Mouse (Mus musculus): ENCODE results near the gene Mmp25. TPM values are rescaled to one million over a fixed set of nuclear protein-coding genes. Genes with fewer than 3 reads are reported as not detected.

The Mmp25 gene
- total RNA-seq (2021): under 1 TPM; 0.70 to 0.71 TPM
- long read RNA-seq, experiment 1: 0 reads
- long read RNA-seq, experiment 2: 0 reads

DNA sequence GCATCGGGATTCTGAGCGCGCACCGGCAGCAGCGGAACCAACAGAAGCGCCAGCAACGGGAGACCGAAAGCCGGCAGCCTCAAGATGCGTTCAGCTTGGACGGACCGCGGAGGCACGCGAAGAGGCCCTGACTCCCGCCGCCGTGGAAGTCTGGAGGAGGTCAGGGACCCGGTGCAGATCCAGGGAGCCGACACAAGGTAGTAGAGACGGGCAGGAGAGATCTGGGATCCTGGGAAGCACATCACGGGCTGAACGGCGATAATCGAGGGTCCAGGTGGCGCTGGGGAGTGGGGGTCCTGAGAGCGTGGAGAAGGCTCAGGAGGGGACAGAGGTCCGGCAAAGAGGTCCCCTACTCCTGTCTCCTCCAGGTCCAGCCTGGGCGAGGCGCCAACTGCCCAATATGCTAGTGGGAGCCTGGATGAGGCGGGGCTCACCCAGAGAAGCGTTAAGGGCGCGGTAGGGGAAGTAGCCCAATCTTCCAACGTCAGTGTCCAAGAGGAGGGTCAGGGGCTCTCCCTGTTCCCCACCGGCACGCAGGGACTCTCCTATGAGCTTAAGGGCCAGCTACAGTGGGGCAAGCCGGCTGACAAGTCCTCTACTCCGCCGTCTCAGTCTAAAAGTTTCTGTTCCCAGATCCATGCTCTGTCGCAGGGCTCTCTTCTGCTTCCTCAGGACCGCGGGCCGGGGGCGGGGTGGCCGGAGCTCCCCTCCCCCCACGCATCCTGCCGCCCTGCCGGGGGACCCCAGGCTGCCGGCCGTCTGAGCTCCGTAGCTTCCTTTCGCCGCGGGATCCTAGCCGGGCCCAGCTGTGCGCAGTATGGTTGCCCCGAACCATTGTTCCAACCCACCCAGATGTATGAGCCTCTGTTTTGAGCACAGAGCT lies at the start of gene Mmp25:
Gene Mmp25 (minus strand): TSS at position 665 of the 883 bp plus-strand sequence.
- no peak for DNase-seq (ENCODE audit: low spot score in 2 of 2)

DNA sequence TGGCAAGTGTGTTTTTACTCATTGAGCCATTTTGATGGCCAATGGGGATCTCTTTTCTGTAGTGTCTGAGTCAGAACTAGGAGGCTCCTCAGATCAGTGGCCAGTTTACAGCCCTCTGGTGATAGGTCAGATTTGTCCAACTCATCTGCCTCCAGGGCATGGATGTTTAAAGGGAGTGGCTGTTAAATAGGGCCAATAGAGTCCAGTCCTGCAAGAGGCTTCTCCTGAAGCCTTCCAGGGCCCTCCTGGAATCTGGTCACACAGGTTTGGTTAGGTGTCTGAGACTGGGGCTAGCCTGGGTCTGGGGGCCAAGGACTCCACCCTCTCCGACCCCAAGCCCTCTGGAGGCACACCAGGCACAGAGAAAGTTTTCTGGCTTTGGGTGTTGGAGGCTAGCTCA lies 49.4 kb upstream of the Mmp25 start:
- no peak for DNase-seq (ENCODE audit: low spot score in 2 of 2)

DNA sequence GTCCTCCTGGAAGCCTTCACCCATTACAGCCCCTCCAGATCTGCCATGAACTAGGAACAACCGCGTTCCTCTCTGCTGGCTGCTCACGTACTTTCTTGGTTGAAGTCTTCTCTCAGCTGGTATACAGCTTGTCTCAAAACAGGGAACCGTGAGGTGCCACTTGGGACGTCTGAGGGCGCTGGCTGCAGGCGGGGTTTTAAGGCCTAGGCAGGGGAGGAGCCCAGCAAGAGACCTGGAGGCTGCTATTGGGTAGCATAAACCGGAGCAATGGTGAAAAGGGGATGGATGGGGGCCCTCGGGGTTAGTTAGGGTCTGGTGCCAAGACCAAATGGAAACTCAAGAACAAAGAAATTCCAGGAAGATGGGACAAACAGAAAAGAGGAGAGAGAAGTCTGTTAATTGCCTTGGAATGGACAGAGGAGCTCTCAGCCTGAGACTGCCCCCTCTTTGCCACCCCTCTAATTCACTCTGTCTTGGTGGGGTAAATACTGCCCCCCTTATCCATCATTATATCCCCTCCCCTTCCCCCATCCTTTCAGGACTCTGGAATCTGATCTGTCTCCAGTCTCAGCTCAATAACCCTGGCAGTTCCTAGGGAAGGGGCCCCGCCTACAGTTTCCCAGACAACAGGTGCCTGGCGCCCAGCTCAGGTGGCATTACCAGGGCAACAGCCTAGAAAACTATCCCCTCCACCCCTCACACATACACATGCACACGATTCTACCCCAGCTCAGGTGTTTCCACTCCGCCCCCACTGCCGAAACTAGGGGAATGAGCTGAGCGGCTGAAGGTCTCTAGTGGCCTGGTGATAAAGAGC lies 39.0 kb upstream of the Mmp25 start, which contains the start of gene Cldn9:
Gene Cldn9 (minus strand): TSS at position 171 of the 817 bp plus-strand sequence.
- DNase-seq (ENCODE audit: low spot score in 2 of 2): no peak

DNA sequence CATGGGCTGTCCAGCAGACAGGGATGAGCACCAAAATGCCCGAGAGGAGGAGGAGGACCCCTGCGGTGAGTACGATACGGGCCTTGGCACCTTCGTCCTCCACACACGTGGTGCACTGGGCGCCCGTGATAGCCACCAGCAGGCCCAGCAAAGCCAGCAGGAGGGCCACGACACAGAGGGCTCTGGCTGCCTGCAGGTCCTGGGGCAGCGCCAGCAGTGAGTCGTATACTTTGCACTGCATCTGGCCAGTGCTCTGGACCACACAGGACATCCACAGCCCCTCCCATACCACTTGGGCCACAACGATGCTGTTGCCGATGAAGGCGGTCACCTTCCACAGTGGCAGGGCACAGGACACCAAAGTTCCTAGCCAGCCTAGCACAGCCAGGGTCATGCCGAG lies 38.1 kb upstream of the Mmp25 start:
- peak in 1 of 2 experiments; percentile 20 for DNase-seq (ENCODE audit: low spot score in 2 of 2)

DNA sequence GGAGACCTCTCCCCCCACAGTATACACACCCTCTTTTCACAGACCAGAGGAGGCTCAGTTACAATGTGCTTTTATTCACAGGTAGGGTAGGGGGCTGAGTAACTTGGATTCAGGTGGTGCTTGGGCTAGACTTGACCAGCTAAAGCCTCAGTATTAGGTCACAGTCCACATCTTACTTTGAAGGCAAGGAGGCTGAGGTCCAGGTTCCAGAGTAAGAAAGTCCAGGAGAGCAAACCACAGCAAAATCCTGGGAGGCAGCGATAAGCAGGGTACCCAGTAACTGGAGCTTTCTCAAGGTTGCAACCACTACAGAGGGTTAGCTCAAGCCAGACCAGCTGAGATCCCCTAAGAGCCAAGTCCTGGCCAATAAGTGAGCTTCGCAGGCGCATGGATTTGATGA lies 37.5 kb upstream of the Mmp25 start:
- no peak for DNase-seq (ENCODE audit: low spot score in 2 of 2)

DNA sequence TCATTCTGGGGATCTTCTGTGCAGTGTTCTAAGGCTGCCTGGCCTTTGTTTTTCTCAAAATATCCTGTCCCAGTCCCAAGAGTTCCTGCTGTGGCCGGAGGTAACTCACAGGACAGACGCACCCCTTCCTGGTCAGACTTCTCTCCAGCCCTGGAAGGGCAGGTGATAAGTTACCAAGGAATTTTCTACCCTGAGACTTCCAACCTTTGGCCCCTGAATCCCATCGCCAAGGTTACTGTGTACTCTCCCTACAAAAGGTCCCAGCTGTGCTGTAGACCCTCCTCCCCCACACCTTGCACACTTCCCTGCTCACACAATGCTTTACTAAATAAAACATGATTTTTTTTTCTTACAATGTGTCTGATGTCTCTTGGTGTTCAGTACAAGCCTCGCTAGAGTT lies 37.0 kb upstream of the Mmp25 start:
- DNase-seq (ENCODE audit: low spot score in 2 of 2): no peak

DNA sequence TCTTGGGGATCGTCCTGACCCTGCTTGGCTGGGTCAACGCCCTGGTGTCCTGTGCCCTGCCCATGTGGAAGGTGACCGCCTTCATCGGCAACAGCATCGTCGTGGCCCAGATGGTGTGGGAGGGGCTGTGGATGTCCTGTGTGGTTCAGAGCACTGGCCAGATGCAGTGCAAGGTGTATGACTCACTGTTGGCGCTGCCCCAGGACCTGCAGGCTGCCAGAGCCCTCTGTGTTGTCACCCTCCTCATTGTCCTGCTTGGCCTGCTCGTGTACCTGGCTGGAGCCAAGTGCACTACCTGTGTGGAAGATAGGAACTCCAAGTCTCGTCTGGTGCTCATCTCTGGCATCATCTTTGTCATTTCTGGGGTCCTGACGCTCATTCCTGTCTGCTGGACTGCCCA lies 36.0 kb upstream of the Mmp25 start:
- DNase-seq (ENCODE audit: low spot score in 2 of 2): no peak

DNA sequence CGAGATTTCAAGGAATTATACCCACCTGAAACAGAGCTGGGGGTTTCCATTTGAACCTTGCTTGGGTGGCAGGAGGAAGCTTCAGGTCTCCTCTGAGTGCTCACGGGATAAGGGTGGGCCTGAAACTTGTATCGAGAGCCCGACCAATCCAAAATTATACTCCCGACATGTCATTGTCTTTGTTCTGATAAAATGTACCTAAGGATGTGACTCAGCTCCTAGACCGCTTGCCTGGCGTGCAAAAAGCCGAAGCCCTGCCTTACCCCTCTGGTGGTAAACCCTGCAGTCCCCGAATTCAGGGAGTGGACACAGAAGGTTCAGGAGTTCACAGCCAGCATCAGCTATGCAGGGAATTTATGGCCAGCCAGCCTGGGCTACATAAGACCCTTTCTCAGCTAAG lies 35.3 kb upstream of the Mmp25 start:
- no peak for DNase-seq (ENCODE audit: low spot score in 2 of 2)

DNA sequence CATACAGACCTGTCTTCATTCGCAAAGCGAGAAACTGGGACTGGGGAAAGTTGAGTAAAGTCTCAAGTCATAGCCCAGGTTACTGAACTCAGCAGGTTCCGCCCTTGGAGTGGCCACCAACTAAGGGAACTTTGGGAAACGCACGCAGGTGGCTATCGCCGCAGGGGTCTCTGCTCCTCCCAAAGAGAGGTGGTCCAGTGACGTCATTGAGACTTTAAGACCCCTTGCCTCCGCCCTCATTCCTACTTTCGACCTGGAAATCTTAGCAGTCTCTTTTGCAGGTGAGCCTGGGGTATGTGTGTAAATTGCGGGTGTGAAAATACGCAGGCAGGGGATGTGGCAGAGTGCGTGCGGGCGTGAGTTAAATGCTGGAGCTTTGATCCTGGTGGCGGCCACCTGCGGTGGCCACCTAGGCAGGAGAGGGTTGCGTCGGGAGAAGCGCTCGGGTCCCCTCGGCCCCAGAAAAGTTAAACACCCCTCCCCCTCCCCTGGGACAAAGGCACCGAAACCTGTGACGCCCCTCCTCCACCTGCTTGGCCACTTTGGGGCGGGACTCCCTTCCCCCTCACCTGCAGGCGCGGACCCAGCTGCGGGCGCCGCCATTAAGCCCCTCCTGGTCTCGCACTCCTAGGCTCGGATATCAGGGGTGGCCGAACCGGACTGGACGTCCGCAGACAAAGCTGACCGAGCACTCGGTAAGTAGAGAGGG lies 34.2 kb upstream of the Mmp25 start, which contains the start of gene Cldn6:
Gene Cldn6 (plus strand): TSS at position 123 of the 709 bp plus-strand sequence.
- no peak for DNase-seq (ENCODE audit: low spot score in 2 of 2)

DNA sequence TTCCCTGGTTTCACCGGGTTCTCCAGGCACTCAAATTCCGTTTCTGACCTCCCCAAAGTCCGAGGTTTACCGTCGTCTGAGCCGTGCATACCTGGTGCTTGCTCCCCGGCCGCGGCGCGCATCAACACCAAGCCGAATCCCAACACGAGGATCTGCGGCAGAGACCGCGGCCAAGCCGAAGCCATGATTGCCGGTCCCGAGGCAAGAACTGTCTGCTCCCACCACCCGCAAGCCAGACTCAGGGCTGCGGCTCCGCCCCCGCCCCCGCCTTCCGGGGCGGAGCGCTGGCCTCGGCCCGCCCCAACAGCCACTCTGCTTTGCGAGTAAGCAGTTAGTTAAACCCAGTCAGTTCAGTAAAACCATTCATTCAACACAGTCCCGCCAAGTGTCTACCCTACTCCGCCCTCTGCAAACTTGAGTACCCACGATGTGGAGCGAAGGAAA lies 32.2 kb upstream of the Mmp25 start, which contains the start of gene Tnfrsf12a:
Gene Tnfrsf12a (minus strand): TSS at position 233 of the 444 bp plus-strand sequence.
- peak; percentile 73 to 80 for DNase-seq (ENCODE audit: low spot score in 2 of 2)

DNA sequence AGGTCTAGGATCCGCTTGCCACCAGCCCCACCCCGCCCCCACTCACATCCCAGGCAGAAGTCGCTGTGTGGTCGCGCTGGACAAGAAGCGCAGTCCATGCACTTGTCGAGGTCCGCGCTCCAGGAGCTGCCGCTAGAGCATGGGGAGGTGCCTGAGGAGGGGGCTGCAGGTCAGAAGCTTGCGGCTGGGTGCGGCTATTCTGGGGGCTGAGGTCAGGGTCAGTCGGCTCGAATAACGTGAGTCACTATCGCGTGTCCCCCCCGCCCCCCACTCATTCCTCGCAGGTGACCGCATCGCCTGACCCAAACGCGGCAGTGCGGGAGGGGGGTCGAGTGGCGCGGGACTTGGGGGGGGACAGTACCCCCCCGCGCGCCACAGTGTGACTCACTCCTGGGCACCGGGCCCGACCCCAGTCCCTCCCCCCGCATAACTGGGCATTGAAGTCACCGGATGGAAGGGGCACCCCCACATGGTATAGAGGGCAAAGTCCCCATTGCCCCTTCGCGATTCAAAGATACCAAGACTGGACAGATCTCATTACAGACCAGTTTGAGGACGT lies 31.5 kb upstream of the Mmp25 start:
- DNase-seq (ENCODE audit: low spot score in 2 of 2): peak in 1 of 2 experiments; percentile 51

DNA sequence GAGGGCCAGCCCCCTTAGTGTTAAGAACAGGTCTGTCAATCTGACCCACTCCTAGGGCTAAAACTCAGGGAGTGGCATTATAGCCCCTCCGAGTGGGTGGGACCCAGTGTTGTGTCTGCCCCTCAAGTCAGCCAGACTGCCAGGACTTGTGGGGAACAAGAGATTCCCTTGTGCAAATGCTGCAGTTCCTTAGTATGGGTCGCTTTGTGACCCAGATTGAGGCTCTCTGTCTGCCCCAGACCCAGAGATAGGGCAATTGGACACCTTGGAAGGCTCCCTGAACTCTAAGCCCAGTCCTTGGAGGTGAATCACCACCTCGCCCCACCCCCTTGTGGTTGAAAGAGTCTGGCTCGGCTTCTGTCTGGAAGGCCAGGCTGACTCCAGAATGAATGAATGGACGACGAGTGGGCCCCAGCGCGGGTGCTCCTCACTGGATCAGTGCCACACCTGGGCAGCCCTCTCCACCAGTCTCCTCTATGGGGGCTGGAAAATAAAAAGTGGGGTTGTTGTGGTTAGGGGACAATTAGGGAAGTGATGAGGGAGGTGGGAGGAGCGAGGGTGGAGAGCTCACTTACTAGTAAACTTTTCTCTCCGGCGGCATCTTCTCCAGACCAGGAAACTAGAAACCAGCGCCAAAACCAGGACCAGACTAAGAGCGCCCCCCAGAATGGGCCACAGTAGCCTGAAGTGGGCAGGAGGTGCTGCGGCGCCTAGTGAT lies 30.6 kb upstream of the Mmp25 start:
- DNase-seq (ENCODE audit: low spot score in 2 of 2): peak in 1 of 2 experiments; percentile 55

DNA sequence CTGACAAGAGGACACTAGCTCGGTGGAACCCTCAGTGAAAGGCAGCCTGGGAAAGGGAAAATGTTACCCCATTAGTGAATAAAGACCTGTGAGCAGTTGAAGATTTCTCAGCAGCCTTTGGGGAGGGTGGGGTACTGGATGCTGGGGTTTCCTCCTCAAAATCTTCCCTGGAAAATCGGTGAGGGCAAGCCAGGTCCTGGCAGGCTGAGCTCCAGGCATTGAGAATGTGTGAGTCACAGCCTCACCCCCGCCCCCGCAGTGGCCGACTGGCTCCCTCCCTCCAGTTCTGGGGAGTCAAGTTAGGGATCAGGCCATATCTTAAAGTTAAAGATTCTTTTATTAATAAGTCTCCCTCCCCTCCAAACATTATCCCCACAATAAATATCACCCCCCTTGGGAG lies 30.1 kb upstream of the Mmp25 start:
- DNase-seq (ENCODE audit: low spot score in 2 of 2): peak in 1 of 2 experiments; percentile 68

DNA sequence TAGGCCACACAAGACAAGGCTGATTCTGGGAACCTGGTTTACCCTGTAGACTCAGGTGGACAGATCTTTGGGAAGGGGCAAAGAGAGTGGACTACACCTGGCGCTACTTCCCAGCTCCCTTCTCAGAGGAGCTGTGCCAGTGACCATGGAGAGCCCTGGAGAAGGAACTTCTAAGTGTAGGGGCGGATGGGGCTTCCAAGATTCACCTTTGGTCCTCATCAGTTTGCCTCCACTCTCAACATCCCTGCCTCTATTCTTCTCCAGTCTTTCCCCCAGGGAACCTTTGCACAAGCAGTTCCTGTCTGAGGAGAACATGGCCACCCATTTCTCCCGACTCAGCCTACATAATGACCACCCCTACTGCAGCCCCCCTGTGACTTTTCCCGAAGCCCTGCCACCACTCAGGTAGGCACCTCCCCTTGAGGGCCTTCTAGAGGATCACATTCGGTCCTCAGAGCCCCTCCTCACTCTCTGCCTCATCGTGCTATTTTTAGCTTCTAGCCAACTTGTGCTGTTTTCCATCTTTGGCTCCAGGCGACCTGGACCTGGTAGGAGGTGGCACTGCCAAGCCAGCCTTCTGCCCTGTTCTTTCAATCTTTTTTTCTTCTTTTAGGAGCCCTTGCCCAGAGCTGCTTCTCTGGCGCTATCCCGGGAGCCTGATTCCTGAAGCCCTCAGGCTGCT lies 29.3 kb upstream of the Mmp25 start:
- no peak for DNase-seq (ENCODE audit: low spot score in 2 of 2)

DNA sequence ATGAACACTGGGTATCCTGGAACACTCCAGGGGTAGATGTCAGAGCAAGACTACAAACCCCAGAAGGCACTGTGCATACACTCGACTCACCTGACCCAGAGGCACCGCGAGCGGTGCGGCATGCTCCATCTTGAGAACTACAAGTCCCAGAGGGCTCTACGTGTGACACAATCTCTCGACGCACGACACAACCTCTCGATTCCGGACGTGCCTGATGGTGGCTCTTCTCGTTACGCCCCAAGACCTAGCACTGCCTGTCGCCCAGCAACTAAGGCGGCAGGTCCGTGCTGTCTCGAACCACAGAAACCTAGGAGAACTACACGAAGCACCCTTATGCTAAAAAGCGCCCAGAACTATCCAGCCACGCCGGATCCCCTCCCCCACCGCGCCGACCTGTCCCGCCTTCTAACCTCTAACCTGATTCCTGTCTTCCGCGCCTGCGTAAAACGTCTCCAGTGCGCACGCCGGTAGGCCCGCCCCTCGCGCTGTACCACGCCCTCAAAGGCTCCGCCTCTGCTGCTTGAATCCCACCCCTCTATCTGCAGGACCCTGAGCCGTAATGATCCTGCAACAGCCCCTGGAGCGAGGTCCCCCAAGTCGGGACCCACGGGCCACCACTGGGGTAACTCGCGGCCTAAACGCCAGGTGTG lies 28.5 kb upstream of the Mmp25 start, which contains the start of the genes Hcfc1r1 and Thoc6:
Gene Hcfc1r1 (plus strand): TSS at position 173 of the 650 bp plus-strand sequence.
Gene Thoc6 (minus strand): TSS at position 459 of the 650 bp plus-strand sequence.
- DNase-seq (ENCODE audit: low spot score in 2 of 2): peak; percentile 69 to 86

DNA sequence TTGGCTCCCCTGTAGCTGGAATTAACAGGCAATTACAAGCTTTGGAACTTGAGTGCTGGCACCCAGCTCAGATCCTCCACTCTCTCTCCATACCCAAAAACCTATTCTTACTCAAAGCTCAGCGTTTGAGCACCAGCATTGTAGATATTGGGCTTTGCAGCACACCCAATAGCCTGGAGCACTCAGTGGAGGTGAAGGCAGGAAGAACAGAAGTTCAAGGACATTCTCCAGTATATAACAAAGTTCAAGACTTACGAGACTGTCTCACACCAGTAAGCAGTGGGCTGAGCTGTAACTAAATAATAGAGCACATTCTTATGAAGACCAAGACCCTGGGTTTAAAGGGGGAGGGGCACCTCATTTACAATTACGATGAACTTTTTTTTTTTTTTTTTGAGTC lies 27.7 kb upstream of the Mmp25 start:
- no peak for DNase-seq (ENCODE audit: low spot score in 2 of 2)

DNA sequence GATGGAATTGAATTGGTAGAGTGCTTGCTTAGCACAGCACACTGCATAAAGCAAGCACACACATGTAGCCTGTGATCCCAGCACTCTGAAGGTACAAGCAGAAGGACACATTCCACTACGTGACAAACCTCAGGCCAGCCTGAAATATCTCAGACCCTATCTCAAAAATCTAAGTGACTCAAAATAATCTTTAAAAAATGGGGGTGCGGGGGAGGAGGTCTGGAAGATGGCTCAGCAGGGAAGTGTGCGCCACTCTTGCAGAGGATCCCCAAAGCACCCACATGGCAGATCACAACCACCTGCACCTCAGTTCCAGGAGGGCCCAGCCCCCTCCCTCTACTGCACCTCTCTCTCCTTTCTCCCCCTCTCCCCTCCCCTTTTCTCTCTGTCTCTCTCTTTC lies 26.4 kb upstream of the Mmp25 start:
- no peak for DNase-seq (ENCODE audit: low spot score in 2 of 2)

DNA sequence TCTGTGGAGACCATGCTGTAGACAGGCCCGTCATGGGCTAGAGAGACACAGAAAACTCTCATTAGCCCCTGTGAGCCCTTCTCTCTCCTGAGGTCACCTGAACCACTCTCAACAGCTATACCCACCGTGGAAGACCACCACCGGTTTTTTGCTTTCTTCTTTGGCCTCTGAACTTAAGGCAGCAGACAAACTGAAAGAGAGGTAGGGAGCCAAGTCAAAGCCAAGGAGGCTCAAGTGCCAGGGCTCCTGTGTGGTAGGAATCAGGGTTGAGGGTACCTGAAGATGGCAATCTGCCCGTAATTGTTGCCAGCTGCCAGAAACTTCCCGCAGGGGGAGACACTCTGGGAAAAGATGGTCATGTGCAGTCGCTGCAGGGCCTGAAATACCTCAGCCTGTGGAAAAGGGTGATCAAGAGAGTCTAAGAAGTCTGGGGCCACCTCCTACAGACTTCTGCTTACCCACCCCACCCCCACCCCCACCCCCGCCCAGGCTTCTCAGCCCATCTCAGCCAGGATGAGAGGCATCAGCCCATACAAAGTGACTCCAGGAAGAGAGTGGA lies 25.5 kb upstream of the Mmp25 start:
- no peak for DNase-seq (ENCODE audit: low spot score in 2 of 2)

All from gastrocnemius, postnatal 4 days (tissue).